Mouse (Mus musculus): ENCODE results near the gene Gsdma.
"Not testable (repeated sequence)": the region's sequence is repeated elsewhere in the genome, so short reads cannot be mapped to it uniquely, and the experiment has no call there.

The Gsdma gene

GRCm38 (mm10) chr11:98709001-98709741 is 45.0 kb downstream of the Gsdma start:
- DNase-seq (ENCODE audit: low spot score), result peak; percentile 50

- DNase-seq (ENCODE audit: low spot score), result peak; percentile 55
Observed at GRCm38 (mm10) chr11:98710416-98711045, 46.4 kb downstream of the Gsdma start.

- DNase-seq (ENCODE audit: low spot score), result no peak
Observed at GRCm38 (mm10) chr11:98711046-98711434, 46.9 kb downstream of the Gsdma start.

GRCm38 (mm10) chr11:98712009-98712408 is 47.9 kb downstream of the Gsdma start:
- DNase-seq (ENCODE audit: low spot score), result not testable (repeated sequence)

- no peak for DNase-seq (ENCODE audit: low spot score)
Observed at GRCm38 (mm10) chr11:98713703-98714102, 49.6 kb downstream of the Gsdma start.

- no peak for DNase-seq (ENCODE audit: low spot score)
Observed at GRCm38 (mm10) chr11:98715946-98716345, 51.8 kb downstream of the Gsdma start.

- no peak for DNase-seq (ENCODE audit: low spot score)
Observed at GRCm38 (mm10) chr11:98717904-98718303, 53.8 kb downstream of the Gsdma start.

GRCm38 (mm10) chr11:98720756-98721155 is 56.6 kb downstream of the Gsdma start:
- no peak for DNase-seq (ENCODE audit: low spot score)

GRCm38 (mm10) chr11:98721458-98722226 is 57.5 kb downstream of the Gsdma start:
- no peak for DNase-seq (ENCODE audit: low spot score)

GRCm38 (mm10) chr11:98723098-98723497 is 58.9 kb downstream of the Gsdma start:
- DNase-seq (ENCODE audit: low spot score), result no peak

- no peak for DNase-seq (ENCODE audit: low spot score)
Observed at GRCm38 (mm10) chr11:98725926-98726506, 61.9 kb downstream of the Gsdma start.

Measured in ovary, adult 18-20 months (tissue).